Mouse (Mus musculus) cortical plate, adult 2 months (tissue): Measurements from ENCODE around the gene Adgrl1. TPM values are rescaled to one million over a fixed set of nuclear protein-coding genes. Genes with fewer than 3 reads are reported as not detected.

Source experiments
- H3K27ac ChIP-seq: fragments of 200-500 bp; 2 replicates; pipeline ENCODE4 v1.5.1; 2012; ENCODE audit warnings: low read length, control low read depth, inconsistent platforms; ENCODE audit not compliant: insufficient read depth
- H3K4me1 ChIP-seq: fragments of 200-500 bp; 2 replicates; pipeline ENCODE4 v1.6.1; 2011; ENCODE audit warnings: low read length; ENCODE audit not compliant: control insufficient read depth, insufficient read depth
- H3K4me3 ChIP-seq: fragments of 200-500 bp; 2 replicates; pipeline ENCODE4 v1.5.1; 2011; ENCODE audit warnings: mild to moderate bottlenecking, low read length, control low read depth; ENCODE audit not compliant: insufficient read depth
- CTCF ChIP-seq: fragments of 200-500 bp; IDR thresholded peaks from 2 replicates; pipeline ENCODE4 v1.5.1; 2011; ENCODE audit warnings: mild to moderate bottlenecking, control low read depth, low read length; ENCODE audit not compliant: insufficient read depth; ENCODE audit errors: extremely low read depth
- POLR2A ChIP-seq: fragments of 200-500 bp; IDR thresholded peaks from 2 replicates; pipeline ENCODE4 v1.6.1; 2011; ENCODE audit warnings: mild to moderate bottlenecking, low read length, control low read depth; ENCODE audit not compliant: insufficient read depth; ENCODE audit errors: extremely low read depth
- polyA plus RNA-seq: library from polyadenylated mRNA; depleted of rRNA; stranded (reverse); fragments of >200 nt; gene quantifications from 2 replicates; pipeline ENCODE4 v1.2.3, GENCODE M21; 2012

Gene Adgrl1
- polyA plus RNA-seq, 1 experiment: 241 TPM

GRCm38 (mm10) chr8:83916015-83916414, 16.1 kb downstream of the Adgrl1 start:
- Histone ChIP-seq H3K27ac (peak overlapping the region; percentile 70), H3K4me3 (0 out of 2 replicates have a peak overlapping the region, but pooled peaks have one; percentile 4), H3K4me1 (peaks cover 21% of the 10 kb centered on the region)
- no peak for TF ChIP-seq POLR2A

- TF ChIP-seq CTCF (no peak), POLR2A (no peak)
- H3K27ac ChIP-seq: no peak overlapping the region
- H3K4me3 ChIP-seq: no peak overlapping the region
- H3K4me1 ChIP-seq: peaks cover 23% of the 10 kb centered on the region
Observed at GRCm38 (mm10) chr8:83917566-83917965, 17.7 kb downstream of the Adgrl1 start.

- Histone ChIP-seq H3K4me3 (no peak overlapping the region), H3K4me1 (peaks cover 8% of the 10 kb centered on the region), H3K27ac (no peak overlapping the region)
- TF ChIP-seq CTCF (peak; percentile 87), POLR2A (no peak)
Observed at GRCm38 (mm10) chr8:83921558-83921957, 21.7 kb downstream of the Adgrl1 start.

GRCm38 (mm10) chr8:83922727-83923126, 22.8 kb downstream of the Adgrl1 start:
- TF ChIP-seq POLR2A (no peak), CTCF (no peak)

GRCm38 (mm10) chr8:83924585-83924984, 24.7 kb downstream of the Adgrl1 start:
- no peak for TF ChIP-seq POLR2A
- TF ChIP-seq CTCF: no peak
- Histone ChIP-seq H3K27ac (no peak overlapping the region), H3K4me3 (no peak overlapping the region), H3K4me1 (peaks cover 2% of the 10 kb centered on the region; the same call in 1 of the 2 replicates)

More at GRCm38 (mm10) chr8:83922727-83923126, 22.8 kb downstream of the Adgrl1 start:
- peaks cover 2% of the 10 kb centered on the region; the same call in 1 of the 2 replicates for H3K4me1 ChIP-seq
- no peak overlapping the region for H3K27ac ChIP-seq
- H3K4me3 ChIP-seq: no peak overlapping the region

GRCm38 (mm10) chr8:83926266-83926665, 26.4 kb downstream of the Adgrl1 start:
- TF ChIP-seq CTCF: no peak
- no peak for TF ChIP-seq POLR2A
- Histone ChIP-seq H3K4me3 (no peak overlapping the region), H3K27ac (no peak overlapping the region), H3K4me1 (peaks cover 2% of the 10 kb centered on the region; the same call in 1 of the 2 replicates)

- Histone ChIP-seq H3K4me1 (no peaks in the 10 kb centered on the region), H3K27ac (no peak overlapping the region), H3K4me3 (no peak overlapping the region)
- TF ChIP-seq CTCF: no peak
- no peak for TF ChIP-seq POLR2A
Observed at GRCm38 (mm10) chr8:83934222-83934621, 34.3 kb downstream of the Adgrl1 start.

- Histone ChIP-seq H3K27ac (no peak overlapping the region), H3K4me1 (no peaks in the 10 kb centered on the region), H3K4me3 (no peak overlapping the region)
- TF ChIP-seq POLR2A (no peak), CTCF (no peak)
Observed at GRCm38 (mm10) chr8:83934994-83935393, 35.1 kb downstream of the Adgrl1 start.

GRCm38 (mm10) chr8:83935435-83935834, 35.5 kb downstream of the Adgrl1 start:
- TF ChIP-seq CTCF (no peak), POLR2A (no peak)
- no peak overlapping the region for H3K4me3 ChIP-seq
- no peaks in the 10 kb centered on the region for H3K4me1 ChIP-seq
- H3K27ac ChIP-seq: no peak overlapping the region

- Histone ChIP-seq H3K4me3 (no peak overlapping the region), H3K27ac (no peak overlapping the region), H3K4me1 (peaks cover 3% of the 10 kb centered on the region; the same call in 1 of the 2 replicates)
- TF ChIP-seq CTCF (no peak), POLR2A (no peak)
Observed at GRCm38 (mm10) chr8:83937645-83938044, 37.7 kb downstream of the Adgrl1 start.
